Mouse (Mus musculus) liver, embryonic 16.5 days (tissue): ENCODE data around the gene Uap1. TPM values are rescaled to one million over a fixed set of nuclear protein-coding genes. Genes with fewer than 3 reads are reported as not detected.
A peak's percentile ranks its signal among the peaks of the same experiment; 100 is the strongest.

ENCODE experiments used
- ATAC-seq: fragments of 200-750 bp; cut with Nextera tagmentation; 2 replicates; pipeline ENCODE4 v1.8.0; 2017; ENCODE audit warnings: low read depth, mild to moderate bottlenecking, moderate number of reproducible peaks, moderate library complexity
- H3K27ac ChIP-seq: fragments of 300-500 bp; sonication (generic); 2 replicates; pipeline ENCODE4 v1.5.1; 2014; ENCODE audit warnings: mild to moderate bottlenecking, low read length
- H3K27me3 ChIP-seq: fragments of 300-500 bp; sonication (generic); 2 replicates; pipeline ENCODE4 v1.6.1; 2014; ENCODE audit warnings: low read depth, low read length, mixed read lengths; ENCODE audit not compliant: control insufficient read depth, insufficient read depth
- H3K36me3 ChIP-seq: fragments of 300-500 bp; sonication (generic); 2 replicates; pipeline ENCODE4 v1.6.1; 2014; ENCODE audit warnings: mild to moderate bottlenecking; ENCODE audit not compliant: control insufficient read depth, insufficient read depth
- H3K4me1 ChIP-seq: fragments of 300-500 bp; sonication (generic); 2 replicates; pipeline ENCODE4 v1.6.1; 2014; ENCODE audit warnings: low read depth, low read length, mixed read lengths; ENCODE audit not compliant: control insufficient read depth
- H3K4me2 ChIP-seq: fragments of 300-500 bp; sonication (generic); 2 replicates; pipeline ENCODE4 v1.6.1; 2014; ENCODE audit warnings: low read depth, low read length, mixed read lengths
- H3K4me3 ChIP-seq: fragments of 300-500 bp; sonication (generic); 2 replicates; pipeline ENCODE4 v1.5.1; 2014; ENCODE audit warnings: low read depth, mild to moderate bottlenecking, low read length
- H3K9ac ChIP-seq: fragments of 300-500 bp; sonication (generic); 2 replicates; pipeline ENCODE4 v1.6.1; 2014; ENCODE audit warnings: low read depth, low read length
- H3K9me3 ChIP-seq: fragments of 300-500 bp; sonication (generic); replicated peaks from 2 replicates; pipeline ENCODE4 v1.6.1; 2016; ENCODE audit warnings: low read length; ENCODE audit not compliant: control insufficient read depth
- WGBS: fragments of 180-500 bp; shearing (Covaris S2); extraction: QIAGEN DNeasy Blood & Tissue Kit; methylation state at CpG from one replicate; pipeline ENCODE4 v1.1.7; 2014; ENCODE audit not compliant: insufficient replicate concordance; 5-methylcytosine and 5-hydroxymethylcytosine counted together
- polyA plus RNA-seq: library from polyadenylated mRNA; unstranded; fragments of >200 nt; fragmentation: Nextera tagmentation; extraction: Ambion mirVana; gene quantifications from 2 replicates; pipeline ENCODE4 v1.2.1, GENCODE M21; 2015

Gene Uap1
- polyA plus RNA-seq: 27.3 and 31.7 TPM in 2 replicates

GRCm38 (mm10) chr1:170174814-170175332, at the start of gene Uap1:
Gene Uap1, minus strand, starts transcription at chr1:170174957.
- peak; percentile 93 for ATAC-seq
- Histone ChIP-seq H3K27ac (peak within 1 kb of the TSS; percentile 97), H3K9ac (peak within 1 kb of the TSS; percentile 94)

GRCm38 (mm10) chr1:170223276-170223675, 48.5 kb upstream of the Uap1 start:
- no peaks in the 10 kb centered on the region for H3K36me3 ChIP-seq
- H3K9ac ChIP-seq: no peak overlapping the region
- no peak overlapping the region for H3K27ac ChIP-seq
- H3K27me3 ChIP-seq: no peaks in the 10 kb centered on the region
- H3K9me3 ChIP-seq: no peaks in the 10 kb centered on the region
- H3K4me2 ChIP-seq: no peak overlapping the region
- H3K4me3 ChIP-seq: no peak overlapping the region
- ATAC-seq: no peak
- H3K4me1 ChIP-seq: no peaks in the 10 kb centered on the region
- 52% methylated on average over 2 of the region's 2 CpGs for WGBS

More at GRCm38 (mm10) chr1:170174814-170175332, at the start of gene Uap1:
- Histone ChIP-seq H3K9me3 (no peaks in the 10 kb centered on the region), H3K4me1 (peaks cover 33% of the 10 kb centered on the region), H3K36me3 (no peaks in the 10 kb centered on the region), H3K4me2 (peak within 1 kb of the TSS; percentile 97), H3K27me3 (no peaks in the 10 kb centered on the region), H3K4me3 (peak within 1 kb of the TSS; percentile 89)
- under 1% methylated on average over 52 of the region's 52 CpGs for WGBS

GRCm38 (mm10) chr1:170220351-170220750, 45.6 kb upstream of the Uap1 start:
- no peak for ATAC-seq
- no peaks in the 10 kb centered on the region for H3K4me1 ChIP-seq
- peaks cover 3% of the 10 kb centered on the region; the same call in 1 of the 2 replicates for H3K27me3 ChIP-seq
- no peaks in the 10 kb centered on the region for H3K9me3 ChIP-seq
- no peaks in the 10 kb centered on the region for H3K36me3 ChIP-seq
- no peak overlapping the region for H3K4me2 ChIP-seq
- H3K27ac ChIP-seq: no peak overlapping the region
- no peak overlapping the region for H3K9ac ChIP-seq
- no peak overlapping the region for H3K4me3 ChIP-seq

GRCm38 (mm10) chr1:170218091-170218884, 43.5 kb upstream of the Uap1 start:
- 58% methylated on average over 6 of the region's 6 CpGs for WGBS
- H3K4me3 ChIP-seq: no peak overlapping the region
- H3K4me1 ChIP-seq: peaks cover 4% of the 10 kb centered on the region
- no peaks in the 10 kb centered on the region for H3K36me3 ChIP-seq
- no peak overlapping the region for H3K27ac ChIP-seq
- H3K9me3 ChIP-seq: no peaks in the 10 kb centered on the region
- no peak overlapping the region for H3K4me2 ChIP-seq
- no peak for ATAC-seq
- peaks cover 3% of the 10 kb centered on the region; the same call in 1 of the 2 replicates for H3K27me3 ChIP-seq
- no peak overlapping the region for H3K9ac ChIP-seq

DNA sequence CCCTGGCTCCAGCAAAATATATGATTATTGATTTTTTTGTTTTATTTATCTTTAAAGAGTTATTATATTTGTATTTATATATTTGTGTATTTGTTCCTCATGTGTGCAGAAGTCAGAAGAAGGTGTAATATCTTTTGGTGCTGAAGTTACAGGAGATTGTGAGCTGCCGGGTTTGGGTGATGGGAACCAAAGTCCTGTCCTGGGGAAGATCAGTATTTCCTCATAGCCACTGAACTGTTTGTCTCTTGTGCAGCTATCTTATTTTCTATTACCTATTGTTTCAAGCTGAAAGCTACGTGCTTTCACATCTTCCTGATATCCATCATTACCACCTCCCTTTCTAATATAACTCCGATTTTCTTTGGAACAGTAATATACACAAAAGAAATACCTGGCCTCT, 40.8 kb upstream of the Uap1 start:
- Histone ChIP-seq H3K4me2 (peak overlapping the region; percentile 83), H3K9me3 (no peaks in the 10 kb centered on the region), H3K27ac (no peak overlapping the region), H3K9ac (no peak overlapping the region), H3K36me3 (peaks cover 7% of the 10 kb centered on the region; the same call in 1 of the 2 replicates), H3K27me3 (peaks cover 3% of the 10 kb centered on the region; the same call in 1 of the 2 replicates), H3K4me3 (peak overlapping the region; percentile 86), H3K4me1 (peaks cover 6% of the 10 kb centered on the region)
- WGBS: 60% methylated on average over 3 of the region's 3 CpGs
- ATAC-seq: no peak

- peak within 1 kb of the TSS; percentile 88 for H3K9ac ChIP-seq
- H3K4me2 ChIP-seq: peak within 1 kb of the TSS; percentile 83
- peaks cover 3% of the 10 kb centered on the region; the same call in 1 of the 2 replicates for H3K27me3 ChIP-seq
- peak within 1 kb of the TSS; percentile 84 for H3K27ac ChIP-seq
- H3K4me1 ChIP-seq: peaks cover 6% of the 10 kb centered on the region
- H3K36me3 ChIP-seq: peaks cover 7% of the 10 kb centered on the region; the same call in 1 of the 2 replicates
- ATAC-seq: peak; percentile 99
- under 1% methylated on average over 60 of the region's 70 CpGs for WGBS
- peak within 1 kb of the TSS; percentile 86 for H3K4me3 ChIP-seq
- H3K9me3 ChIP-seq: no peaks in the 10 kb centered on the region
These were observed 40.2 kb upstream of the Uap1 start, which contains the start of gene Uhmk1 for GRCm38 (mm10) chr1:170214757-170215522. Gene Uhmk1, minus strand, starts transcription at chr1:170215397.

DNA sequence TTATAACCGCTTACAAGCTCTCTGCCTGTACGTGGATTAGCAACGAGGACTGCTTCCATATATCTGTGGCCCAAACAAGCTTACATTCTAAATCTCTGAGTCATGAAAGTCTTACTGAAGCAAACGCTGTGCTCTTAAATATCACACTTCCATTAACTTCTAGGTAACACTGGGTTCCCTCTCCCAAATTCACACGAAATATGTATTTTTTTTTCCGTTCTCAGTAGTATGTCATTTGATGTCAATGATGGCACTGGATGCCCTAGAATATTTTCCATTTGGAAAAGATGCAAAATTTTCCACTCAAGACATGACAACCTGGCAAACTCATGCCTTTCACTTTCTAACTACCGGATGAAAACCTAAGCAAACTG, 39.6 kb upstream of the Uap1 start:
- peaks cover 6% of the 10 kb centered on the region for H3K4me1 ChIP-seq
- H3K27me3 ChIP-seq: peaks cover 3% of the 10 kb centered on the region; the same call in 1 of the 2 replicates
- H3K27ac ChIP-seq: peak overlapping the region; percentile 84
- no peaks in the 10 kb centered on the region for H3K9me3 ChIP-seq
- peak overlapping the region; percentile 86 for H3K4me3 ChIP-seq
- peak overlapping the region; percentile 88 for H3K9ac ChIP-seq
- H3K4me2 ChIP-seq: peak overlapping the region; percentile 83
- peaks cover 10% of the 10 kb centered on the region; the same call in 1 of the 2 replicates for H3K36me3 ChIP-seq
- 18% methylated on average over 7 of the region's 7 CpGs for WGBS
- ATAC-seq: no peak

DNA sequence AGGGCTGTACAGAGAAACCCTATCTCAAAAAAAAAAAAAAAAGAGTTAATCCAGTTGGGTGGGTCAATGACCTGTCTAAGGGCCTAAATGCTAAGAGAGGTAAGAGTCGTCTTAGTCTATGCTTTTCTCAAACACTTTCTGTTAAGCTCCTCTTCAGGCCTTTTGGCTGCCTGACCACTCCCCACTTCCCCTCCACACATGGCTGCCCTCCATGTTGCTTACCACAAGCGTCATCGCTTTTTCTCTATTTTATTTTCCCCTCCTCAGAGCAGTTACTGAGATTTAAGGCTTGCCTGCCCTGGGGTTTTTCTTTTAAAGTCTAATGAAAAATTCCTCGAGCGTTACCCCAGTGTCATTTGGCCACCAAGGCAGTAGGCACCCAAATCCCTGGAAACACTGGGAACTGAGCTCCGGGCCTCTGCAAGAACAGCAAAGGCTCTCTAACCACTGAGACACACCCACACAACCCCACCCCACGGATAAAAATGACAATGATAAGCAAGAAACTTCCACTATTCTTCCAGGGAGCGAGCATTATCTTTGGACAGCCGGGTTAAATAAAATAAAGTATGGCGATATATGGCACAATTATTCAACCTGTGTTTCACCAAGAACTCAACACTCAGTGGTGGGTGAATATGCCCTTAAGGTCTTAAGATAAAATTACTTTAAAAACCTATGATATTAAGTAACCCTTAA, 38.6 kb upstream of the Uap1 start:
- Histone ChIP-seq H3K4me3 (no peak overlapping the region), H3K27ac (no peak overlapping the region), H3K4me1 (peaks cover 6% of the 10 kb centered on the region), H3K36me3 (peaks cover 17% of the 10 kb centered on the region), H3K9me3 (no peaks in the 10 kb centered on the region), H3K9ac (no peak overlapping the region), H3K27me3 (peaks cover 3% of the 10 kb centered on the region; the same call in 1 of the 2 replicates), H3K4me2 (peak overlapping the region; percentile 13; the same call in 1 of the 2 replicates)
- ATAC-seq: no peak
- WGBS: 54% methylated on average over 10 of the region's 10 CpGs
